In genomic region chr17:24243311-24243969, GRCm38 (mm10) we compare ENCODE assay signal across 9 mouse cellular contexts. TPM values are rescaled to one million over a fixed set of nuclear protein-coding genes. Genes with fewer than 3 reads are reported as not detected.
A peak's percentile ranks its signal among the peaks of the same experiment; 100 is the strongest.
DNase-seq lines count a peak whose midpoint lies in the region; ATAC-seq lines count a peak whose summit lies in the region.
"Had no signal": no experiment of that assay in that cellular context is flagged by ENCODE, and none has a peak within 500 bp of the region (broad histone marks: within the 10 kb centered on the region; RNA-seq: fewer than 3 reads in every experiment).

No protein-coding gene starts in this region.

- no peak overlapping the region for H3K9ac ChIP-seq in hindbrain, embryonic 11.5 days (ENCODE audit: low read depth, low read length)
- H3K9ac ChIP-seq in hindbrain, embryonic 13.5 days = no peak overlapping the region
- H3K9ac ChIP-seq in neural tube, embryonic 15.5 days (replicated peaks) = no peak overlapping the region

- 87% methylated on average over 4 of the region's 4 CpGs for WGBS in hindbrain, embryonic 11.5 days
- WGBS in hindbrain, embryonic 13.5 days = 89% methylated on average over 4 of the region's 4 CpGs
- 91% methylated on average over 4 of the region's 4 CpGs for WGBS in neural tube, embryonic 15.5 days

- H3K4me3 ChIP-seq in hindbrain, embryonic 11.5 days (ENCODE audit: low read depth, low read length) = no peak overlapping the region
- no peak overlapping the region for H3K4me3 ChIP-seq in hindbrain, embryonic 13.5 days
- no peak overlapping the region for H3K4me3 ChIP-seq in neural tube, embryonic 15.5 days (replicated peaks)
- H3K4me3 ChIP-seq: megakaryocyte, embryonic 14.5 days had no signal

- peaks cover 41% of the 10 kb centered on the region for H3K36me3 ChIP-seq in hindbrain, embryonic 11.5 days (ENCODE audit: control insufficient read depth, insufficient read depth, low read length)
- peaks cover 68% of the 10 kb centered on the region for H3K36me3 ChIP-seq in hindbrain, embryonic 13.5 days
- H3K36me3 ChIP-seq in neural tube, embryonic 15.5 days = peaks cover 57% of the 10 kb centered on the region

- no peak overlapping the region for H3K27ac ChIP-seq in hindbrain, embryonic 11.5 days (ENCODE audit: low read depth, low read length)
- H3K27ac ChIP-seq in hindbrain, embryonic 13.5 days = no peak overlapping the region
- no peak overlapping the region for H3K27ac ChIP-seq in neural tube, embryonic 15.5 days (replicated peaks)

- no peaks in the 10 kb centered on the region for H3K27me3 ChIP-seq in hindbrain, embryonic 11.5 days (ENCODE audit: control insufficient read depth, insufficient read depth, low read length)
- no peaks in the 10 kb centered on the region for H3K27me3 ChIP-seq in hindbrain, embryonic 13.5 days
- no peaks in the 10 kb centered on the region for H3K27me3 ChIP-seq in neural tube, embryonic 15.5 days (replicated peaks)
- H3K27me3 ChIP-seq: megakaryocyte, embryonic 14.5 days had no signal

- DNase-seq in hindbrain, embryonic 11.5 days (ENCODE audit: low spot score) = peak; percentile 52
- peak; percentile 34 for DNase-seq in urinary bladder, postnatal 14 days (ENCODE audit: low spot score)
- no peak for DNase-seq in urinary bladder, adult 18-20 months (ENCODE audit: low spot score in 2 of 2)
- peak; percentile 23 for DNase-seq in kidney, postnatal 14 days
- peak; percentile 33 to 66 for DNase-seq in spleen, postnatal 14 days (ENCODE audit: low spot score in 2 of 2)
- DNase-seq in frontal cortex, postnatal 10 days (ENCODE audit: low spot score in 2 of 2) = no peak

- no peaks in the 10 kb centered on the region for H3K4me1 ChIP-seq in hindbrain, embryonic 11.5 days (replicated peaks; ENCODE audit: control insufficient read depth, insufficient read depth, low read length)
- H3K4me1 ChIP-seq in hindbrain, embryonic 13.5 days (replicated peaks) = no peaks in the 10 kb centered on the region
- no peaks in the 10 kb centered on the region for H3K4me1 ChIP-seq in neural tube, embryonic 15.5 days

- no peak for ATAC-seq in hindbrain, embryonic 11.5 days (ENCODE audit: low FRiP score)
- no peak for ATAC-seq in hindbrain, embryonic 13.5 days (ENCODE audit: low FRiP score)
- ATAC-seq in neural tube, embryonic 15.5 days (ENCODE audit: low FRiP score) = no peak

- 0 out of 2 replicates have a peak, but pooled peaks cover 4% of the 10 kb centered on the region for H3K9me3 ChIP-seq in hindbrain, embryonic 11.5 days (ENCODE audit: control insufficient read depth, low read length)
- H3K9me3 ChIP-seq in hindbrain, embryonic 13.5 days = peaks cover 3% of the 10 kb centered on the region; the same call in 1 of the 2 replicates
- peaks cover 4% of the 10 kb centered on the region; the same call in 1 of the 2 replicates for H3K9me3 ChIP-seq in neural tube, embryonic 15.5 days (replicated peaks)
- H3K9me3 ChIP-seq: megakaryocyte, embryonic 14.5 days had no signal

- H3K4me2 ChIP-seq in hindbrain, embryonic 11.5 days (replicated peaks; ENCODE audit: low read depth, low read length) = no peak overlapping the region
- H3K4me2 ChIP-seq in hindbrain, embryonic 13.5 days = no peak overlapping the region
- no peak overlapping the region for H3K4me2 ChIP-seq in neural tube, embryonic 15.5 days

RNA-seq across cellular contexts. Expression of gene Ccnf, which starts 7.8 kb away (rescaled TPM):
- 63.6 and 71.7 TPM in 2 replicates for polyA plus RNA-seq in hindbrain, embryonic 11.5 days (2014; fragmentation: Nextera tagmentation; extraction: Ambion mirVana)
- 17.2 and 17.9 TPM in 2 replicates for polyA plus RNA-seq in hindbrain, embryonic 13.5 days (2015; fragmentation: Nextera tagmentation; extraction: Ambion mirVana)
- 13.4 and 26.3 TPM in 2 replicates for polyA plus RNA-seq in neural tube, embryonic 15.5 days (2015; fragmentation: Nextera tagmentation; extraction: Ambion mirVana)

RNA-seq across cellular contexts. Expression of gene Tedc2, which starts 22.8 kb away (rescaled TPM):
- 16.2 and 17.8 TPM in 2 replicates for polyA plus RNA-seq in hindbrain, embryonic 11.5 days (2014; fragmentation: Nextera tagmentation; extraction: Ambion mirVana)
- polyA plus RNA-seq in hindbrain, embryonic 13.5 days (2015; fragmentation: Nextera tagmentation; extraction: Ambion mirVana) = 11.8 and 12.8 TPM in 2 replicates
- polyA plus RNA-seq in neural tube, embryonic 15.5 days (2015; fragmentation: Nextera tagmentation; extraction: Ambion mirVana) = 8.8 and 10.7 TPM in 2 replicates

RNA-seq across cellular contexts. Expression of gene Ntn3, which starts 34.1 kb away (rescaled TPM):
- polyA plus RNA-seq in hindbrain, embryonic 11.5 days (2014; fragmentation: Nextera tagmentation; extraction: Ambion mirVana) = 4.4 and 5.0 TPM in 2 replicates
- polyA plus RNA-seq in hindbrain, embryonic 13.5 days (2015; fragmentation: Nextera tagmentation; extraction: Ambion mirVana) = 4.2 and 5.2 TPM in 2 replicates
- 5.9 and 6.0 TPM in 2 replicates for polyA plus RNA-seq in neural tube, embryonic 15.5 days (2015; fragmentation: Nextera tagmentation; extraction: Ambion mirVana)

RNA-seq across cellular contexts. Expression of gene Tbc1d24, which starts 38.1 kb away (rescaled TPM):
- 6.2 and 6.3 TPM in 2 replicates for polyA plus RNA-seq in hindbrain, embryonic 11.5 days (2014; fragmentation: Nextera tagmentation; extraction: Ambion mirVana)
- polyA plus RNA-seq in hindbrain, embryonic 13.5 days (2015; fragmentation: Nextera tagmentation; extraction: Ambion mirVana) = 24.4 and 25.5 TPM in 2 replicates
- 21.0 and 24.0 TPM in 2 replicates for polyA plus RNA-seq in neural tube, embryonic 15.5 days (2015; fragmentation: Nextera tagmentation; extraction: Ambion mirVana)

Comparison
In these comparisons a context has a peak if more than half of its experiments do, and no peak if none do; other contexts are left out.
1. DNase-seq: peak in hindbrain, embryonic 11.5 days (single experiment), urinary bladder, postnatal 14 days (single experiment), kidney, postnatal 14 days (single experiment) and spleen, postnatal 14 days (2 of 2); none in urinary bladder, adult 18-20 months (0 of 2) and frontal cortex, postnatal 10 days (0 of 2).